Mouse (Mus musculus) MEL (cell line): ENCODE data around the gene Nup62. TPM values are rescaled to one million over a fixed set of nuclear protein-coding genes. Genes with fewer than 3 reads are reported as not detected.

Experiments
- DNase-seq: peaks from one replicate; pipeline ENCODE4 v3.0.0; 2011; ENCODE audit warnings: low read depth, low spot score
- H3K27ac ChIP-seq: 2 replicates; pipeline ENCODE4 v1.5.1; 2012; ENCODE audit warnings: low read depth, mild to moderate bottlenecking, control low read depth, low read length, moderate library complexity; ENCODE audit not compliant: control insufficient read depth
- H3K27me3 ChIP-seq, 2 experiments: fragments of 150-350 bp in 1 of 2; sonication (generic) in 1 of 2; 2 replicates each; pipeline ENCODE4 v1.6.1; 2012; ENCODE audit warnings: low read length in 2 of 2, mild to moderate bottlenecking in 2 of 2, improper control_type of control experiment in 1 of 2, moderate library complexity in 1 of 2; ENCODE audit not compliant: insufficient read depth in 2 of 2, control insufficient read depth in 1 of 2
- H3K36me3 ChIP-seq, 2 experiments: 2 replicates each; pipeline ENCODE4 v1.6.1; 2012 to 2014; ENCODE audit warnings: low read length in 2 of 2, improper control_type of control experiment in 1 of 2, inconsistent platforms in 1 of 2, mild to moderate bottlenecking in 1 of 2; ENCODE audit not compliant: insufficient read depth in 2 of 2, control insufficient read depth in 1 of 2
- H3K4me1 ChIP-seq, 2 experiments: fragments of 150-350 bp in 1 of 2; sonication (generic) in 1 of 2; 2 replicates each; pipeline ENCODE4 v1.6.1; 2012; ENCODE audit warnings: low read length in 2 of 2, improper control_type of control experiment in 1 of 2, mild to moderate bottlenecking in 1 of 2; ENCODE audit not compliant: insufficient read depth in 2 of 2, control insufficient read depth in 1 of 2
- H3K4me3 ChIP-seq, 2 experiments: fragments of 150-350 bp in 1 of 2; sonication (generic) in 1 of 2; 2 replicates each; pipeline ENCODE4 v1.5.1; 2012; ENCODE audit warnings: low read depth in 2 of 2, low read length in 2 of 2, mild to moderate bottlenecking in 2 of 2, moderate library complexity in 2 of 2, control low read depth in 1 of 2, improper control_type of control experiment in 1 of 2; ENCODE audit not compliant: control insufficient read depth in 1 of 2, insufficient read depth in 1 of 2
- H3K79me2 ChIP-seq: 2 replicates; pipeline ENCODE4 v1.6.1; 2012; ENCODE audit warnings: mild to moderate bottlenecking, low read length, moderate library complexity; ENCODE audit not compliant: control insufficient read depth, poor library complexity, insufficient read depth
- H3K9ac ChIP-seq: 2 replicates; pipeline ENCODE4 v1.6.1; 2012; ENCODE audit warnings: low read depth, mild to moderate bottlenecking, control low read depth, low read length, moderate library complexity; ENCODE audit not compliant: control insufficient read depth, poor library complexity, severe bottlenecking
- H3K9me3 ChIP-seq: fragments of 150-350 bp; sonication (generic); replicated peaks from 2 replicates; pipeline ENCODE4 v1.6.1; 2012; ENCODE audit warnings: mild to moderate bottlenecking, low read length, improper control_type of control experiment, moderate library complexity; ENCODE audit not compliant: insufficient read depth
- BHLHE40 ChIP-seq: IDR thresholded peaks from 2 replicates; pipeline ENCODE4 v1.6.1; 2012; ENCODE audit warnings: low read depth, mild to moderate bottlenecking, inconsistent platforms, low read length, improper control_type of control experiment, borderline replicate concordance
- CHD1 ChIP-seq: IDR thresholded peaks from 2 replicates; pipeline ENCODE4 v1.6.1; 2012; ENCODE audit warnings: low read depth, mild to moderate bottlenecking, inconsistent platforms, low read length, improper control_type of control experiment
- CHD2 ChIP-seq: IDR thresholded peaks from 2 replicates; pipeline ENCODE4 v1.6.1; 2011; ENCODE audit warnings: low read length, improper control_type of control experiment
- CTCF ChIP-seq, 3 experiments: IDR thresholded peaks in 2 of 3; conservative IDR thresholded peaks in 1 of 3; 2 replicates each; pipeline ENCODE4 v1.5.1; 2011 to 2012; ENCODE audit warnings: low read length in 3 of 3, low read depth in 2 of 3, mild to moderate bottlenecking in 2 of 3, improper control_type of control experiment in 1 of 3, inconsistent platforms in 1 of 3, mixed read lengths in 1 of 3, moderate library complexity in 1 of 3; ENCODE audit not compliant: control insufficient read depth in 1 of 3, insufficient read depth in 1 of 3, poor library complexity in 1 of 3, severe bottlenecking in 1 of 3
- E2F4 ChIP-seq: IDR thresholded peaks from 2 replicates; pipeline ENCODE4 v1.6.1; 2011; ENCODE audit warnings: low read depth, low read length, improper control_type of control experiment, borderline replicate concordance
- EP300 ChIP-seq, 2 experiments: IDR thresholded peaks; 2 replicates each; pipeline ENCODE4 v1.6.1; 2011; ENCODE audit warnings: improper control_type of control experiment in 2 of 2, low read length in 2 of 2, low read depth in 1 of 2, mild to moderate bottlenecking in 1 of 2
- GABPA ChIP-seq: IDR thresholded peaks from 2 replicates; pipeline ENCODE4 v1.6.1; 2012; ENCODE audit warnings: low read depth, mild to moderate bottlenecking, inconsistent platforms, low read length, improper control_type of control experiment, moderate library complexity
- GATA1 ChIP-seq: IDR thresholded peaks from 2 replicates; pipeline ENCODE4 v1.6.1; 2011; ENCODE audit warnings: low read depth, low read length, improper control_type of control experiment
- HCFC1 ChIP-seq: IDR thresholded peaks from 2 replicates; pipeline ENCODE4 v1.6.1; 2012; ENCODE audit warnings: low read depth, mild to moderate bottlenecking, inconsistent platforms, low read length, improper control_type of control experiment, moderate library complexity
- JUND ChIP-seq: IDR thresholded peaks from 2 replicates; pipeline ENCODE4 v1.6.1; 2011; ENCODE audit warnings: low read depth, mild to moderate bottlenecking, improper control_type of control experiment, low read length
- MAFK ChIP-seq: IDR thresholded peaks from 2 replicates; pipeline ENCODE4 v1.6.1; 2011; ENCODE audit warnings: low read depth, mild to moderate bottlenecking, low read length, improper control_type of control experiment, borderline replicate concordance
- MAX ChIP-seq: IDR thresholded peaks from 2 replicates; pipeline ENCODE4 v1.6.1; 2011; ENCODE audit warnings: low read length, improper control_type of control experiment
- MAZ ChIP-seq: IDR thresholded peaks from 2 replicates; pipeline ENCODE4 v1.6.1; 2012; ENCODE audit warnings: low read depth, mild to moderate bottlenecking, inconsistent platforms, low read length, improper control_type of control experiment
- MEF2A ChIP-seq: IDR thresholded peaks from 2 replicates; pipeline ENCODE4 v1.6.1; 2014; ENCODE audit warnings: low read depth, mild to moderate bottlenecking, inconsistent platforms, low read length, improper control_type of control experiment; ENCODE audit not compliant: poor library complexity, insufficient replicate concordance, severe bottlenecking; ENCODE audit errors: extremely low read depth
- MYB ChIP-seq: IDR thresholded peaks from 2 replicates; pipeline ENCODE4 v1.6.1; 2011; ENCODE audit warnings: mild to moderate bottlenecking, low read depth, low read length, improper control_type of control experiment
- MYC ChIP-seq: IDR thresholded peaks from 2 replicates; pipeline ENCODE4 v1.6.1; 2011; ENCODE audit warnings: low read depth, mild to moderate bottlenecking, low read length, improper control_type of control experiment, moderate library complexity
- NELFE ChIP-seq: IDR thresholded peaks from 2 replicates; pipeline ENCODE4 v1.6.1; 2011; ENCODE audit warnings: low read depth, low read length, improper control_type of control experiment
- POLR2AphosphoS2 ChIP-seq: IDR thresholded peaks from 2 replicates; pipeline ENCODE4 v1.6.1; 2011; ENCODE audit warnings: low read length, improper control_type of control experiment
- POLR2AphosphoS5 ChIP-seq: IDR thresholded peaks from 2 replicates; pipeline ENCODE4 v1.6.1; 2012; ENCODE audit warnings: low read depth, borderline replicate concordance, mild to moderate bottlenecking, inconsistent platforms, low read length, moderate library complexity, mixed read lengths
- SIN3A ChIP-seq: IDR thresholded peaks from 2 replicates; pipeline ENCODE4 v1.6.1; 2012; ENCODE audit warnings: low read length, improper control_type of control experiment, inconsistent platforms
- TAL1 ChIP-seq: IDR thresholded peaks from 2 replicates; pipeline ENCODE4 v1.6.1; 2012; ENCODE audit warnings: mild to moderate bottlenecking, inconsistent platforms, low read length, moderate library complexity, mixed read lengths
- TCF12 ChIP-seq: IDR thresholded peaks from 2 replicates; pipeline ENCODE4 v1.6.1; 2014; ENCODE audit warnings: low read depth, mild to moderate bottlenecking, inconsistent platforms, low read length, improper control_type of control experiment, moderate library complexity
- UBTF ChIP-seq: IDR thresholded peaks from 2 replicates; pipeline ENCODE4 v1.6.1; 2012; ENCODE audit warnings: low read depth, mild to moderate bottlenecking, inconsistent platforms, low read length, improper control_type of control experiment, moderate library complexity, borderline replicate concordance; ENCODE audit not compliant: insufficient read depth
- USF1 ChIP-seq: IDR thresholded peaks from 2 replicates; pipeline ENCODE4 v1.6.1; 2014; ENCODE audit warnings: low read depth, mild to moderate bottlenecking, inconsistent platforms, low read length, improper control_type of control experiment, moderate library complexity
- USF2 ChIP-seq, 2 experiments: IDR thresholded peaks; 2 replicates each; pipeline ENCODE4 v1.6.1; 2011 to 2012; ENCODE audit warnings: improper control_type of control experiment in 2 of 2, low read length in 2 of 2, borderline replicate concordance in 1 of 2, inconsistent platforms in 1 of 2, low read depth in 1 of 2, mild to moderate bottlenecking in 1 of 2; ENCODE audit not compliant: insufficient read depth in 1 of 2
- ZKSCAN1 ChIP-seq: IDR thresholded peaks from 2 replicates; pipeline ENCODE4 v1.6.1; 2012; ENCODE audit warnings: low read depth, mild to moderate bottlenecking, inconsistent platforms, low read length, improper control_type of control experiment, moderate library complexity
- ZMIZ1 ChIP-seq: IDR thresholded peaks from 2 replicates; pipeline ENCODE4 v1.6.1; 2012; ENCODE audit warnings: low read depth, mild to moderate bottlenecking, inconsistent platforms, low read length, improper control_type of control experiment, moderate library complexity
- ZNF384 ChIP-seq: IDR thresholded peaks from 2 replicates; pipeline ENCODE4 v1.6.1; 2012; ENCODE audit warnings: low read depth, mild to moderate bottlenecking, inconsistent platforms, low read length, improper control_type of control experiment
- polyA plus RNA-seq, 2 experiments: library from polyadenylated mRNA; stranded (reverse) in 1 of 2; unstranded in 1 of 2; fragments of >175 nt in 1 of 2; fragments of >200 nt in 1 of 2; gene quantifications; 2 replicates each; pipeline versions ENCODE4 v1.2.1 to v1.2.4; 2012; ENCODE audit warnings: low replicate concordance in 2 of 2, low read depth in 1 of 2; ENCODE audit not compliant: insufficient read length in 2 of 2, insufficient read depth in 1 of 2, missing spikeins in 1 of 2
- total RNA-seq: library from RNA; depleted of rRNA; stranded (reverse); fragments of 300-350 nt; gene quantifications from 2 replicates; pipeline ENCODE4 v1.2.3, GENCODE M21; 2012

Gene Nup62
- total and polyA plus RNA-seq, 3 experiments, result 136 to 235 TPM; not detected in 1

GRCm38 (mm10) chr7:44852259-44853027 lies 36.6 kb downstream of the Nup62 start:
- no peak overlapping the region for H3K4me3 ChIP-seq
- no peak for TF ChIP-seq SIN3A
- TF ChIP-seq MAFK, result no peak
- TF ChIP-seq EP300 (IDR thresholded peaks at IDR 0.05; ENCODE audit: low read depth in 1 of 2, low read length in 2 of 2), result no peak
- TF ChIP-seq CTCF (IDR thresholded peaks at IDR 0.05 in 2 of 3, conservative IDR thresholded peaks at IDR 0.05 in 1 of 3; ENCODE audit: control insufficient read depth in 1 of 3, insufficient read depth in 1 of 3, low read depth in 2 of 3, low read length in 3 of 3, poor library complexity in 1 of 3, severe bottlenecking in 1 of 3), result no peak
- no peak for TF ChIP-seq UBTF
- TF ChIP-seq NELFE, result no peak
- no peak for TF ChIP-seq E2F4
- no peak for TF ChIP-seq USF2 (IDR thresholded peaks at IDR 0.05; ENCODE audit: borderline replicate concordance in 1 of 2, insufficient read depth in 1 of 2, low read depth in 1 of 2, low read length in 2 of 2)
- TF ChIP-seq CHD2, result no peak
- no peak for TF ChIP-seq GABPA
- TF ChIP-seq POLR2AphosphoS2, result no peak
- TF ChIP-seq ZKSCAN1, result no peak
- no peak for TF ChIP-seq TAL1
- TF ChIP-seq CHD1, result no peak
- no peak for TF ChIP-seq MAZ
- TF ChIP-seq MYC, result no peak
- TF ChIP-seq ZNF384, result no peak
- no peak for TF ChIP-seq MEF2A

DNA sequence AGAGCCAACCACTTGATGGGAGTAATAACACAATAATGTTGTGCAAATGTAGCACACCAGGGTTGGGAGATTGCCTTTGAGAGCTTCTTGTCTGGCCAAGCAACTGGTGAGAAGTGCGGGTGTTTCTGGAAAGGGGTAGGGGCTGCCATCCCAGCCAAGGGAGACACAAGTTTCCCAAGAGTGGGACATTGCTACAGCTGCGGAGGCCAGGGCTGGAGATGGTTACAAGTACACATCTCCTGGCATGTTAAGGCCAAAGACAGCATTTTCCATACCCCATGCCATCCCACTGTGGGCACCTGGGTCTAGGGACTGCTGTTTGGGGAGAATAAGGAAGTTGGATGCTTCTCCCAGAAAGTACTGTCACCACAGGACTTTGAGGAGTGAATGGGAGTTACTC lies 37.2 kb downstream of the Nup62 start:
- H3K4me3 ChIP-seq, result no peak overlapping the region

More at GRCm38 (mm10) chr7:44852259-44853027, 36.6 kb downstream of the Nup62 start:
- Histone ChIP-seq H3K4me1 (peaks cover 5 to 29% of the 10 kb centered on the region in 2 experiments), H3K9ac (no peak overlapping the region), H3K27ac (no peak overlapping the region), H3K36me3 (peaks cover 0 to 20% of the 10 kb centered on the region in 2 experiments; a peak in 2 of 4 replicates), H3K27me3 (no peaks in the 10 kb centered on the region), H3K79me2 (peaks cover 30% of the 10 kb centered on the region), H3K9me3 (no peaks in the 10 kb centered on the region)
- no peak for DNase-seq

More for the DNA sequence above, 37.2 kb downstream of the Nup62 start:
- no peak overlapping the region for H3K9ac ChIP-seq
- TF ChIP-seq ZMIZ1 (no peak), POLR2AphosphoS2 (no peak), SIN3A (no peak), MAX (no peak), USF1 (no peak), HCFC1 (no peak), TAL1 (no peak), ZNF384 (no peak), POLR2AphosphoS5 (no peak), JUND (no peak), BHLHE40 (no peak), MAFK (no peak), MYB (no peak), GATA1 (no peak), ZKSCAN1 (no peak), EP300 (IDR thresholded peaks at IDR 0.05; ENCODE audit: low read depth in 1 of 2, low read length in 2 of 2) (no peak), TCF12 (no peak)
- H3K27ac ChIP-seq, result no peak overlapping the region
- H3K4me1 ChIP-seq, result peaks cover 5 to 27% of the 10 kb centered on the region in 2 experiments
- H3K36me3 ChIP-seq, result peaks cover 0 to 20% of the 10 kb centered on the region in 2 experiments; a peak in 2 of 4 replicates
- DNase-seq, result no peak
- no peaks in the 10 kb centered on the region for H3K27me3 ChIP-seq
- no peaks in the 10 kb centered on the region for H3K9me3 ChIP-seq
- peaks cover 29% of the 10 kb centered on the region for H3K79me2 ChIP-seq
